Mouse (Mus musculus): ENCODE measurements around the gene Lpp. TPM values are rescaled to one million over a fixed set of nuclear protein-coding genes. Genes with fewer than 3 reads are reported as not detected.

The Lpp gene
- polyA plus RNA-seq, 1 experiment: not detected

GRCm38 (mm10) chr16:24425816-24426215 is 32.5 kb downstream of the Lpp start:
- H3K4me1 ChIP-seq (ENCODE audit: control insufficient read depth, insufficient read depth, low read length): peaks cover 10% of the 10 kb centered on the region
- 76% methylated on average over 3 of the region's 3 CpGs for WGBS
- no peak overlapping the region for H3K4me3 ChIP-seq (ENCODE audit: insufficient read depth, low read depth, low read length)
- H3K27ac ChIP-seq (ENCODE audit: insufficient read depth, low read depth, low read length): no peak overlapping the region
- TF ChIP-seq CTCF (IDR thresholded peaks at IDR 0.05; ENCODE audit: insufficient read depth, low read depth, low read length) (no peak), POLR2A (IDR thresholded peaks at IDR 0.05; ENCODE audit: insufficient read depth, low read depth, low read length) (no peak)

DNA sequence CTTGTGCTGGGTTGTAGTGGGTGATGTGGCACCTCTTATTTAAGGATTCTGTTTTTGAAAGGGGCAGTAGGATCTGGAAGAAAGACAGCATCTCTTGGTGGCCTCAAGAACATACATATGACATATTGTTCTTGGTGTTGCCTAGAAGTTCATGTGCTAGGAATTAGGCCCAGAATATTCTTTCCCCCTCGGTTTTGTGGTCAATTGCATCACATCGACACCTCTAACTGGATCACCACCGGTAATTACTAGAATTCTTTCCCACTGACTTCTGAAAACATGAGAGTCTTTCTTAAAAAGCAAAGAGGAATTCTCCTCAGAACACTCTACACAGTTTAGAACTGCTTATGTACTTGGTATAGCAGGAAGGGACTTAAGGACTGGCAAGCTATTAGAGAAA is 34.3 kb downstream of the Lpp start:
- Histone ChIP-seq H3K4me1 (ENCODE audit: control insufficient read depth, insufficient read depth, low read length) (peaks cover 8% of the 10 kb centered on the region), H3K27ac (ENCODE audit: insufficient read depth, low read depth, low read length) (no peak overlapping the region), H3K4me3 (ENCODE audit: insufficient read depth, low read depth, low read length) (no peak overlapping the region)
- TF ChIP-seq CTCF (IDR thresholded peaks at IDR 0.05; ENCODE audit: insufficient read depth, low read depth, low read length): no peak
- 89% methylated on average over 3 of the region's 3 CpGs for WGBS

DNA sequence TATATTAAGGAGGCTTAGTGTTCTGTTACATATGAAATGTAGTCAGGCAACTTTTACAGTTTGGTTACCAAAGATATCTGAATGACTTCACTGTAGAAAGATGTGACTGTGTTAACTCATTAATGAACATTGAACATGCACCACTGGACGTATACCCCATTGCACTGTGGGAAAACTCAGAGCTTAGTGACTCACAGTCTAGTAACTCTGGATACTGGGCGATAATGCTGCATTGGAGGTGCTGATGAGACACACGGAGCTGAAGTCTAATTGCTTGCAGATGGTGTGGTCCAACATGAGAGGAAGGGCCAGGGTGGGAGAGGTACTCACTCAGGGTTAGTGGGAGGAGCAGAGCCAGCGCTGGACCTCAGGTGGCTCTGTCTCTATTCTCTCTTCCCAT is 34.7 kb downstream of the Lpp start:
- peaks cover 8% of the 10 kb centered on the region for H3K4me1 ChIP-seq (ENCODE audit: control insufficient read depth, insufficient read depth, low read length)
- H3K27ac ChIP-seq (ENCODE audit: insufficient read depth, low read depth, low read length): no peak overlapping the region
- 77% methylated on average over 4 of the region's 4 CpGs for WGBS
- H3K4me3 ChIP-seq (ENCODE audit: insufficient read depth, low read depth, low read length): no peak overlapping the region
- TF ChIP-seq POLR2A (IDR thresholded peaks at IDR 0.05; ENCODE audit: insufficient read depth, low read depth, low read length) (no peak), CTCF (IDR thresholded peaks at IDR 0.05; ENCODE audit: insufficient read depth, low read depth, low read length) (no peak)

GRCm38 (mm10) chr16:24428742-24429141 is 35.4 kb downstream of the Lpp start:
- peaks cover 8% of the 10 kb centered on the region for H3K4me1 ChIP-seq (ENCODE audit: control insufficient read depth, insufficient read depth, low read length)
- 94% methylated on average over 4 of the region's 4 CpGs for WGBS
- no peak for TF ChIP-seq POLR2A (IDR thresholded peaks at IDR 0.05; ENCODE audit: insufficient read depth, low read depth, low read length)
- TF ChIP-seq CTCF (IDR thresholded peaks at IDR 0.05; ENCODE audit: insufficient read depth, low read depth, low read length): no peak
- H3K4me3 ChIP-seq (ENCODE audit: insufficient read depth, low read depth, low read length): no peak overlapping the region
- H3K27ac ChIP-seq (ENCODE audit: insufficient read depth, low read depth, low read length): no peak overlapping the region

DNA sequence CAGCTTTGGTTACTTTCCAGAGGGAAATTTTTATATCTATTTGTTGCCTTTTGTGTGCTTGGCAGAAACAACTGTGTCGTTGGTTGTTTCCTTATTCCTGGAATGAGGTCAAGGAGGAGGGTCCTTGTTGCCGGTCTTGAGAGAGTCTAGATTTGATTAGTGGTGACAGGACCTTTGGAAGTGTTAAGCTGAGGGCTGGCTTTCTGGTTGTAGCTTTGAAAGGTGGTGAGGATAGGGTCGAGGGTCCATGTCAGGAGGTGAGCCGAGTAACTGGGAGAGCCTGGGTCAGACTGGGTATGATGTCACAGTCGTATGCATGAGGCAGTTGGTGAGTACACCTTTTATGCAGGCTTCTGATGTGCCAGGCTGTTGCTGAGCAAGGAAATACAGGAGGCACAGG is 36.4 kb downstream of the Lpp start:
- no peak overlapping the region for H3K27ac ChIP-seq (ENCODE audit: insufficient read depth, low read depth, low read length)
- H3K4me1 ChIP-seq (ENCODE audit: control insufficient read depth, insufficient read depth, low read length): peaks cover 9% of the 10 kb centered on the region
- H3K4me3 ChIP-seq (ENCODE audit: insufficient read depth, low read depth, low read length): no peak overlapping the region
- WGBS: 61% methylated on average over 5 of the region's 5 CpGs
- no peak for TF ChIP-seq CTCF (IDR thresholded peaks at IDR 0.05; ENCODE audit: insufficient read depth, low read depth, low read length)
- TF ChIP-seq POLR2A (IDR thresholded peaks at IDR 0.05; ENCODE audit: insufficient read depth, low read depth, low read length): no peak

- 90% methylated on average over 1 of the region's 1 CpGs for WGBS
- Histone ChIP-seq H3K4me1 (ENCODE audit: control insufficient read depth, insufficient read depth, low read length) (peaks cover 18% of the 10 kb centered on the region), H3K27ac (ENCODE audit: insufficient read depth, low read depth, low read length) (no peak overlapping the region), H3K4me3 (ENCODE audit: insufficient read depth, low read depth, low read length) (no peak overlapping the region)
- TF ChIP-seq POLR2A (IDR thresholded peaks at IDR 0.05; ENCODE audit: insufficient read depth, low read depth, low read length): no peak
- no peak for TF ChIP-seq CTCF (IDR thresholded peaks at IDR 0.05; ENCODE audit: insufficient read depth, low read depth, low read length)
Measured at GRCm38 (mm10) chr16:24431808-24432207, 38.5 kb downstream of the Lpp start.

GRCm38 (mm10) chr16:24433563-24433962 is 40.3 kb downstream of the Lpp start:
- WGBS: 58% methylated on average over 7 of the region's 7 CpGs

GRCm38 (mm10) chr16:24434026-24434425 is 40.7 kb downstream of the Lpp start:
- WGBS: 88% methylated on average over 7 of the region's 7 CpGs
- H3K4me1 ChIP-seq (ENCODE audit: control insufficient read depth, insufficient read depth, low read length): peaks cover 18% of the 10 kb centered on the region
- H3K27ac ChIP-seq (ENCODE audit: insufficient read depth, low read depth, low read length): 0 out of 2 replicates have a peak overlapping the region, but pooled peaks have one; percentile 56
- TF ChIP-seq CTCF (IDR thresholded peaks at IDR 0.05; ENCODE audit: insufficient read depth, low read depth, low read length) (no peak), POLR2A (IDR thresholded peaks at IDR 0.05; ENCODE audit: insufficient read depth, low read depth, low read length) (no peak)
- no peak overlapping the region for H3K4me3 ChIP-seq (ENCODE audit: insufficient read depth, low read depth, low read length)

More at GRCm38 (mm10) chr16:24433563-24433962, 40.3 kb downstream of the Lpp start:
- TF ChIP-seq POLR2A (IDR thresholded peaks at IDR 0.05; ENCODE audit: insufficient read depth, low read depth, low read length) (no peak), CTCF (IDR thresholded peaks at IDR 0.05; ENCODE audit: insufficient read depth, low read depth, low read length) (no peak)
- no peak overlapping the region for H3K4me3 ChIP-seq (ENCODE audit: insufficient read depth, low read depth, low read length)
- peaks cover 20% of the 10 kb centered on the region for H3K4me1 ChIP-seq (ENCODE audit: control insufficient read depth, insufficient read depth, low read length)
- no peak overlapping the region for H3K27ac ChIP-seq (ENCODE audit: insufficient read depth, low read depth, low read length)

GRCm38 (mm10) chr16:24434531-24435114 is 41.3 kb downstream of the Lpp start:
- TF ChIP-seq CTCF (IDR thresholded peaks at IDR 0.05; ENCODE audit: insufficient read depth, low read depth, low read length): no peak
- Histone ChIP-seq H3K4me3 (ENCODE audit: insufficient read depth, low read depth, low read length) (no peak overlapping the region), H3K27ac (ENCODE audit: insufficient read depth, low read depth, low read length) (peak overlapping the region; percentile 56), H3K4me1 (ENCODE audit: control insufficient read depth, insufficient read depth, low read length) (peaks cover 18% of the 10 kb centered on the region)
- WGBS: 39% methylated on average over 7 of the region's 7 CpGs

DNA sequence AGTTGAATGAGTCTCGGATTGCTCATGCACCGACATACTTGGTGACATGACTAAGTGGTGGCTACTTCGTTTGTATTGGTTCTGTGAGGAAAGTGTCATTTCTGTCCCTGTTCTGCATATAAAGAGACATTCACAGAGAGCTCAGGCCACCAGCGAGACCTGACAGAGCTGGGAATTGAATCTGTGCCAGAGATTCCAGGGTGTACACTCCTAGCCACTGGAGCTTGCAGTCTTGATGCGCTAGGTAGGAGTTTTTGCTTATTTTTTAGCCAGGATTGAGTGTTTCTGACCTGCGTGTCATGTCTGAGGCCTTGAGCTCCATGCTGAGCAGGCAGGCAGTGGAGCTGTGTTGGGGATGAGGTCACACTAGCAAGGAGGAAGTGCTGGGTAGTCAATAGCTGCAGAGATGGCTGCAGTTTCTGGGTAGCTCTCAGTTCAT is 41.8 kb downstream of the Lpp start:
- WGBS: 67% methylated on average over 6 of the region's 6 CpGs
- Histone ChIP-seq H3K27ac (ENCODE audit: insufficient read depth, low read depth, low read length) (peak overlapping the region; percentile 56; the same call in 1 of the 2 replicates), H3K4me3 (ENCODE audit: insufficient read depth, low read depth, low read length) (no peak overlapping the region), H3K4me1 (ENCODE audit: control insufficient read depth, insufficient read depth, low read length) (peaks cover 18% of the 10 kb centered on the region)
- TF ChIP-seq POLR2A (IDR thresholded peaks at IDR 0.05; ENCODE audit: insufficient read depth, low read depth, low read length) (no peak), CTCF (IDR thresholded peaks at IDR 0.05; ENCODE audit: insufficient read depth, low read depth, low read length) (no peak)
